Mouse (Mus musculus) hindbrain, embryonic 16.5 days (tissue): ENCODE results near the gene Tppp2. TPM values are rescaled to one million over a fixed set of nuclear protein-coding genes. Genes with fewer than 3 reads are reported as not detected.
A peak's percentile ranks its signal among the peaks of the same experiment; 100 is the strongest.

ENCODE experiments used
- ATAC-seq: fragments of 200-750 bp; cut with Nextera tagmentation; 2 replicates; pipeline ENCODE4 v1.8.0; 2017; ENCODE audit warnings: moderate TSS enrichment, moderate library complexity
- H3K27ac ChIP-seq: fragments of 300-500 bp; sonication (generic); 2 replicates; pipeline ENCODE4 v1.5.1; 2014; ENCODE audit warnings: low read depth, mild to moderate bottlenecking, control low read depth, low read length, moderate library complexity
- H3K27me3 ChIP-seq: fragments of 300-500 bp; sonication (generic); replicated peaks from 2 replicates; pipeline ENCODE4 v1.6.1; 2014; ENCODE audit warnings: low read length; ENCODE audit not compliant: control insufficient read depth, insufficient read depth
- H3K36me3 ChIP-seq: fragments of 300-500 bp; sonication (generic); 2 replicates; pipeline ENCODE4 v1.6.1; 2014; ENCODE audit warnings: mild to moderate bottlenecking, low read length, moderate library complexity, mixed read lengths; ENCODE audit not compliant: control insufficient read depth, insufficient read depth
- H3K4me1 ChIP-seq: fragments of 300-500 bp; sonication (generic); 2 replicates; pipeline ENCODE4 v1.6.1; 2014; ENCODE audit warnings: low read depth, low read length; ENCODE audit not compliant: control insufficient read depth, insufficient read depth
- H3K4me2 ChIP-seq: fragments of 300-500 bp; sonication (generic); 2 replicates; pipeline ENCODE4 v1.6.1; 2014; ENCODE audit warnings: mild to moderate bottlenecking, low read length, control low read depth, moderate library complexity
- H3K4me3 ChIP-seq: fragments of 300-500 bp; sonication (generic); 2 replicates; pipeline ENCODE4 v1.5.1; 2014; ENCODE audit warnings: mild to moderate bottlenecking, low read length, control low read depth, moderate library complexity
- H3K9ac ChIP-seq: fragments of 300-500 bp; sonication (generic); 2 replicates; pipeline ENCODE4 v1.6.1; 2014; ENCODE audit warnings: low read depth, mild to moderate bottlenecking, control low read depth, low read length, moderate library complexity
- H3K9me3 ChIP-seq: fragments of 300-500 bp; sonication (generic); 2 replicates; pipeline ENCODE4 v1.6.1; 2014; ENCODE audit warnings: mild to moderate bottlenecking, low read length, moderate library complexity; ENCODE audit not compliant: control insufficient read depth
- WGBS: fragments of 180-500 bp; shearing (Covaris S2); extraction: QIAGEN DNeasy Blood & Tissue Kit; methylation state at CpG from one replicate; pipeline ENCODE4 v1.1.7; 2014; 5-methylcytosine and 5-hydroxymethylcytosine counted together
- polyA plus RNA-seq: library from polyadenylated mRNA; unstranded; fragments of >200 nt; fragmentation: Nextera tagmentation; extraction: Ambion mirVana; gene quantifications from 2 replicates; pipeline ENCODE4 v1.2.1, GENCODE M21; 2015

Gene Tppp2
- polyA plus RNA-seq, 1 experiment from 2014 or later = not detected

DNA sequence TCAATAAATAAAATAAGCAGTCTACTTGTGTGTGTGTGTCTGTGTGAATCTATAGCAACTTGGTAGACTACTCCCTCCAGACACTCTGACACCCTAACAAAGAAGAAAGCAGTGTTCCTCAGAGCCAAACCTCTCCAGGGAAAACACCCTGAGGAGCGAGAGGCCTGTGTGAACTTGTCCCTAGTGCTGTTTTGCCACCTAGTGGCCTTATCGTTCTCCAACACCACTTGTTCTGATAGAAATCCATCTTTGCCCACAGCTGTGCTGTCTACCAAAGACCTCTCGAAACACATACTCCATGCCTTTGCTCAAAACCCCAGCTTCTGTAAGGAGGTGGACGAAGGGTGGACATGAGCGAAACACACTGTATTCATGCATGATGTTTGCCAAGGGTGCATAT, 12.6 kb downstream of the Tppp2 start:
- Histone ChIP-seq H3K9me3 (no peaks in the 10 kb centered on the region), H3K27me3 (no peaks in the 10 kb centered on the region), H3K27ac (peak overlapping the region; percentile 62), H3K4me1 (no peaks in the 10 kb centered on the region), H3K9ac (no peak overlapping the region), H3K4me3 (no peak overlapping the region), H3K4me2 (no peak overlapping the region), H3K36me3 (no peaks in the 10 kb centered on the region)
- WGBS = 32% methylated on average over 5 of the region's 5 CpGs
- peak; percentile 82 for ATAC-seq

- no peak overlapping the region for H3K4me3 ChIP-seq
- no peak overlapping the region for H3K27ac ChIP-seq
- no peak overlapping the region for H3K9ac ChIP-seq
- H3K9me3 ChIP-seq = no peaks in the 10 kb centered on the region
- no peaks in the 10 kb centered on the region for H3K27me3 ChIP-seq
- no peak for ATAC-seq
- H3K4me1 ChIP-seq = no peaks in the 10 kb centered on the region
- H3K36me3 ChIP-seq = no peaks in the 10 kb centered on the region
- WGBS = 77% methylated on average over 10 of the region's 10 CpGs
- H3K4me2 ChIP-seq = no peak overlapping the region
These were observed 14.1 kb downstream of the Tppp2 start for GRCm38 (mm10) chr14:51932092-51933020.

- Histone ChIP-seq H3K27ac (no peak overlapping the region), H3K4me1 (no peaks in the 10 kb centered on the region), H3K9ac (no peak overlapping the region), H3K27me3 (no peaks in the 10 kb centered on the region), H3K4me2 (no peak overlapping the region), H3K36me3 (no peaks in the 10 kb centered on the region), H3K4me3 (no peak overlapping the region), H3K9me3 (peaks cover 4% of the 10 kb centered on the region; the same call in 1 of the 2 replicates)
- WGBS = 87% methylated on average over 9 of the region's 9 CpGs
- ATAC-seq = no peak
These were observed 20.8 kb downstream of the Tppp2 start for GRCm38 (mm10) chr14:51939005-51939404.

GRCm38 (mm10) chr14:51940944-51941560, 22.8 kb downstream of the Tppp2 start:
- Histone ChIP-seq H3K27me3 (no peaks in the 10 kb centered on the region), H3K27ac (no peak overlapping the region), H3K9ac (no peak overlapping the region), H3K4me1 (no peaks in the 10 kb centered on the region), H3K9me3 (peaks cover 4% of the 10 kb centered on the region; the same call in 1 of the 2 replicates), H3K4me3 (no peak overlapping the region), H3K4me2 (no peak overlapping the region), H3K36me3 (no peaks in the 10 kb centered on the region)
- WGBS = 38% methylated on average over 8 of the region's 8 CpGs
- ATAC-seq = no peak

GRCm38 (mm10) chr14:51941577-51941976, 23.4 kb downstream of the Tppp2 start:
- ATAC-seq = no peak
- Histone ChIP-seq H3K4me3 (no peak overlapping the region), H3K9ac (no peak overlapping the region), H3K27me3 (no peaks in the 10 kb centered on the region), H3K27ac (no peak overlapping the region), H3K9me3 (peaks cover 4% of the 10 kb centered on the region; the same call in 1 of the 2 replicates), H3K4me2 (no peak overlapping the region), H3K36me3 (no peaks in the 10 kb centered on the region), H3K4me1 (no peaks in the 10 kb centered on the region)
- WGBS = 58% methylated on average over 9 of the region's 9 CpGs

- no peak overlapping the region for H3K27ac ChIP-seq
- no peak for ATAC-seq
- H3K4me3 ChIP-seq = no peak overlapping the region
- no peaks in the 10 kb centered on the region for H3K36me3 ChIP-seq
- H3K9ac ChIP-seq = no peak overlapping the region
- H3K4me2 ChIP-seq = no peak overlapping the region
- peaks cover 4% of the 10 kb centered on the region; the same call in 1 of the 2 replicates for H3K9me3 ChIP-seq
- H3K27me3 ChIP-seq = no peaks in the 10 kb centered on the region
- no peaks in the 10 kb centered on the region for H3K4me1 ChIP-seq
- WGBS = 75% methylated on average over 7 of the region's 7 CpGs
These were observed 24.0 kb downstream of the Tppp2 start for GRCm38 (mm10) chr14:51942236-51942635.

DNA sequence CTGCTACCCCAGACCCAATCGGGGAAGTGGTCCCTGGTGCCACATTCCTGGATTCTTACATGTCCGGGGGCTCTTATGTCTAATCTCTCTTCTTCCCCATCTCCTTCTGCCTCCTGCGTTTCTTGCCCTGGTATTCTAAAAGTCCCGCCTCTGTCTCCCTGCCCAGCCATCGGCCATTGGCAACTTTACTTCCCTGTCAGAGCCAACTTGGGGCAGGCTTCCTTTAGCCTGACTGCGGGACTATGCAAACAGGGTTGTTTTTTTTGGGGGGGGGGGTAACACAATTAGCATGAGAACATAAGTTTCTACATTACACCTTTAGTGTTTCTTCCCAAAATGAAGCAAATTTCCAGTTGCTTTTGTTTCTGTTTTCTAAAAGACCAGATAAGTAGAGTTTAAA, 25.1 kb downstream of the Tppp2 start:
- no peak overlapping the region for H3K4me3 ChIP-seq
- no peak overlapping the region for H3K9ac ChIP-seq
- H3K27me3 ChIP-seq = no peaks in the 10 kb centered on the region
- H3K27ac ChIP-seq = no peak overlapping the region
- no peaks in the 10 kb centered on the region for H3K4me1 ChIP-seq
- ATAC-seq = no peak
- H3K36me3 ChIP-seq = no peaks in the 10 kb centered on the region
- H3K4me2 ChIP-seq = no peak overlapping the region
- WGBS = 88% methylated on average over 6 of the region's 6 CpGs
- no peaks in the 10 kb centered on the region for H3K9me3 ChIP-seq

- H3K4me2 ChIP-seq = no peak overlapping the region
- H3K4me1 ChIP-seq = no peaks in the 10 kb centered on the region
- no peaks in the 10 kb centered on the region for H3K27me3 ChIP-seq
- no peak overlapping the region for H3K4me3 ChIP-seq
- 93% methylated on average over 2 of the region's 2 CpGs for WGBS
- no peaks in the 10 kb centered on the region for H3K36me3 ChIP-seq
- H3K27ac ChIP-seq = no peak overlapping the region
- H3K9ac ChIP-seq = no peak overlapping the region
- no peak for ATAC-seq
- no peaks in the 10 kb centered on the region for H3K9me3 ChIP-seq
These were observed 42.1 kb downstream of the Tppp2 start for GRCm38 (mm10) chr14:51960316-51960715.

GRCm38 (mm10) chr14:51967400-51967799, 49.2 kb downstream of the Tppp2 start:
- no peak for ATAC-seq
- Histone ChIP-seq H3K4me3 (no peak overlapping the region), H3K9me3 (no peaks in the 10 kb centered on the region), H3K36me3 (no peaks in the 10 kb centered on the region), H3K9ac (no peak overlapping the region), H3K27me3 (no peaks in the 10 kb centered on the region), H3K27ac (no peak overlapping the region), H3K4me1 (no peaks in the 10 kb centered on the region), H3K4me2 (no peak overlapping the region)
- WGBS = 84% methylated on average over 3 of the region's 3 CpGs
